Mouse (Mus musculus) forebrain, embryonic 16.5 days (tissue): ENCODE data around the gene Mpnd. TPM values are rescaled to one million over a fixed set of nuclear protein-coding genes. Genes with fewer than 3 reads are reported as not detected.
"Not testable (repeated sequence)": the region's sequence is repeated elsewhere in the genome, so short reads cannot be mapped to it uniquely, and the experiment has no call there.

Experiments
- ATAC-seq: fragments of 200-750 bp; cut with Nextera tagmentation; 2 replicates; pipeline ENCODE4 v1.8.0; 2017; ENCODE audit warnings: mild to moderate bottlenecking, moderate library complexity
- H3K27ac ChIP-seq: fragments of 300-500 bp; sonication (generic); 2 replicates; pipeline ENCODE4 v1.5.1; 2014; ENCODE audit warnings: low read length, control low read depth
- H3K27me3 ChIP-seq: fragments of 300-500 bp; sonication (generic); replicated peaks from 2 replicates; pipeline ENCODE4 v1.6.1; 2014; ENCODE audit warnings: low read length; ENCODE audit not compliant: control insufficient read depth, insufficient read depth
- H3K36me3 ChIP-seq: fragments of 300-500 bp; sonication (generic); 2 replicates; pipeline ENCODE4 v1.6.1; 2014; ENCODE audit not compliant: control insufficient read depth, insufficient read depth
- H3K4me1 ChIP-seq: fragments of 300-500 bp; sonication (generic); replicated peaks from 2 replicates; pipeline ENCODE4 v1.6.1; 2014; ENCODE audit warnings: low read length; ENCODE audit not compliant: control insufficient read depth, insufficient read depth
- H3K4me2 ChIP-seq: fragments of 300-500 bp; sonication (generic); 2 replicates; pipeline ENCODE4 v1.6.1; 2014; ENCODE audit warnings: mild to moderate bottlenecking, low read length, control low read depth
- H3K4me3 ChIP-seq: fragments of 300-500 bp; sonication (generic); replicated peaks from 2 replicates; pipeline ENCODE4 v1.5.1; 2014; ENCODE audit warnings: mild to moderate bottlenecking, low read length, control low read depth
- H3K9ac ChIP-seq: fragments of 300-500 bp; sonication (generic); replicated peaks from 2 replicates; pipeline ENCODE4 v1.6.1; 2014; ENCODE audit warnings: low read depth, low read length, control low read depth
- H3K9me3 ChIP-seq: fragments of 300-500 bp; sonication (generic); 2 replicates; pipeline ENCODE4 v1.6.1; 2016; ENCODE audit warnings: low read length; ENCODE audit not compliant: control insufficient read depth
- WGBS: fragments of 180-500 bp; shearing (Covaris S2); extraction: QIAGEN DNeasy Blood & Tissue Kit; methylation state at CpG from one replicate; pipeline ENCODE4 v1.1.7; 2014; 5-methylcytosine and 5-hydroxymethylcytosine counted together
- polyA plus RNA-seq: library from polyadenylated mRNA; unstranded; fragments of >200 nt; fragmentation: Nextera tagmentation; extraction: Ambion mirVana; gene quantifications from 2 replicates; pipeline ENCODE4 v1.2.1, GENCODE M21; 2015

Gene Mpnd
- polyA plus RNA-seq, 1 experiment from 2014 or later, result 157 TPM

DNA sequence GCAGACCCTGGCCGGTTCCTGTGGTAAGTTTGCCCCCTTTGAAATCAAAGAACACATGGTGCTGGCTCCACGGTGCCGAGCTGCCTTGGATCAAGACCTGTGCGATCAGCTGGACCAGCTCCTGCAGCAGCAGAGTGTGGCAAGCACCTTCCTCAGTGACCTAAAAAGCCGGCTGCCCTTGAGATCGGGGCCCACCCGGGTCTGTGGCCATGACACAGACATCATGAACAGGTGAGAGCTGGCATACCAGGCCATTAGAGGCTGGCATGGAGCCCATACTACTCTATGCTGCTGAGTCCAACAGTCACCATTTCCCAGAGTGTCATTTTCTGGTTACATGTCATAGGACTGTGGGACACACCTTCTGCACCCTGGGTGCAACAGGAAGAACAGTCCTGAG is 56.6 kb downstream of the Mpnd start:
- H3K27ac ChIP-seq, result no peak overlapping the region
- no peaks in the 10 kb centered on the region for H3K9me3 ChIP-seq
- no peak overlapping the region for H3K9ac ChIP-seq
- ATAC-seq, result no peak
- no peaks in the 10 kb centered on the region for H3K4me1 ChIP-seq
- H3K4me3 ChIP-seq, result no peak overlapping the region
- H3K4me2 ChIP-seq, result no peak overlapping the region
- H3K27me3 ChIP-seq, result no peaks in the 10 kb centered on the region
- peaks cover 11% of the 10 kb centered on the region for H3K36me3 ChIP-seq
- 91% methylated on average over 7 of the region's 7 CpGs for WGBS

DNA sequence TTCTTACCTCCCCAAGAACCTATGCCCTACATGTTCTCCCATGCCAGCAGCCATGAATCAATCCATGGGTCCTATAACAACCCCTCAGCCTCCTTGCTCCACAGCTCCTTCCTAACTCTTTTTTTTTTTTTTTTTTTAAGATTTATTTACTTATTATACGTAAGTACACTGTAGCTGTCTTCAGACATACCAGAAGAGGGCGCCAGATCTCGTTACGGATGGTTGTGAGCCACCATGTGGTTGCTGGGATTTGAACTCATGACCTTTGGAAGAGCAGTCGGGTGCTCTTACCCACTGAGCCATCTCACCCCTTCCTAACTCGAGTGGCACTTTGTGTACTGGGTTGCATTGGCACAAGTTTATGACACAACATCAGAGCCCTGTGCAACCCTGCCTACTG is 60.2 kb downstream of the Mpnd start:
- not testable (repeated sequence) for H3K4me1 ChIP-seq, H3K9me3 ChIP-seq, H3K4me2 ChIP-seq, H3K9ac ChIP-seq, H3K27me3 ChIP-seq, ATAC-seq, H3K27ac ChIP-seq, H3K4me3 ChIP-seq
- 86% methylated on average over 6 of the region's 6 CpGs for WGBS
- H3K36me3 ChIP-seq, result peaks cover 35% of the 10 kb centered on the region

Other genes starting within 250 kb of the Mpnd start
- 13.1 and 14.4 TPM in 2 replicates for gene Zfp119a, start 126.8 kb upstream of the Mpnd start, polyA plus RNA-seq
- gene Zfp959, start 113.6 kb upstream of the Mpnd start, polyA plus RNA-seq, result 17.0 and 18.0 TPM in 2 replicates
- gene Zfp119b, start 56.2 kb upstream of the Mpnd start, polyA plus RNA-seq, result 6.7 and 8.3 TPM in 2 replicates
- gene Ebi3, start 53.1 kb upstream of the Mpnd start, polyA plus RNA-seq, result 3.0 and 4.2 TPM in 2 replicates
- gene Yju2, start 46.6 kb upstream of the Mpnd start, polyA plus RNA-seq, result 26.8 and 27.0 TPM in 2 replicates
- gene Shd, start 35.2 kb upstream of the Mpnd start, polyA plus RNA-seq, result 98.2 and 129 TPM in 2 replicates
- 144 and 179 TPM in 2 replicates for gene Fsd1, start 19.2 kb upstream of the Mpnd start, polyA plus RNA-seq
- gene Stap2, start 127 bp upstream of the Mpnd start, polyA plus RNA-seq, result 5.5 and 6.6 TPM in 2 replicates
- gene Sh3gl1, start 30.9 kb downstream of the Mpnd start, polyA plus RNA-seq, result 125 and 126 TPM in 2 replicates
- gene Chaf1a, start 34.7 kb downstream of the Mpnd start, polyA plus RNA-seq, result 10.6 and 12.6 TPM in 2 replicates
- 78.8 and 85.8 TPM in 2 replicates for gene Ubxn6, start 69.3 kb downstream of the Mpnd start, polyA plus RNA-seq
- 151 and 158 TPM in 2 replicates for gene Hdgfl2, start 73.9 kb downstream of the Mpnd start, polyA plus RNA-seq
- 0.09 and 0.14 TPM in 2 replicates for gene Plin4, start 104.1 kb downstream of the Mpnd start, polyA plus RNA-seq
- gene Plin5, start 111.9 kb downstream of the Mpnd start, polyA plus RNA-seq, result 0.67 and 1.4 TPM in 2 replicates
- 0.22 TPM in 1 of 2 replicates, not detected in the other for gene Lrg1, start 116.3 kb downstream of the Mpnd start, polyA plus RNA-seq
- 10.1 and 10.7 TPM in 2 replicates for gene Sema6b, start 134.6 kb downstream of the Mpnd start, polyA plus RNA-seq
- gene Tnfaip8l1, start 156.8 kb downstream of the Mpnd start, polyA plus RNA-seq, result 10.1 and 10.2 TPM in 2 replicates
- gene Mydgf, start 178.2 kb downstream of the Mpnd start, polyA plus RNA-seq, result 54.2 and 63.8 TPM in 2 replicates
- gene Dpp9, start 213.2 kb downstream of the Mpnd start, polyA plus RNA-seq, result 32.1 and 32.3 TPM in 2 replicates